13 mouse cellular contexts compared by ENCODE assay signal in the genomic region with DNA sequence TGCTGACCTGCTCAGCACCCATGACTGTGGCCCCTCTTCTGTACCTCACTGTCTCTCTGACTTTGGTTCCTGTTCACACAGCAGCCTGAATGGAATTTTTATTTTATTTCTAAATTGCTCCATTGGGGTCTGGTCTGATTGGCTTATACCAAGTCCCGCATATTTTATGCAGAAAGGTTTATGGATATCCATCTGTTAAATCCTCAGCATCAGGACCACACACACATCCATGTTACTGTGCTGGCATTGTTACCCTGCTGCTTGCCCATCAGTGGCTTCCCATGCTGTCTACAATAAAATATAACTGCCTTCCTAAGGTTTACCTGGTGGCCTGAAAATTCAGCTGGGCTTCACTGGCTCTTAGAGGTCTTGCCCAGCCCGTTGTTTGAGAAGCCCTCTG.
"Had no signal": no experiment of that assay in that cellular context is flagged by ENCODE, and none has a peak within 500 bp of the region (broad histone marks: within the 10 kb centered on the region; RNA-seq: fewer than 3 reads in every experiment).

No protein-coding gene starts in this region.

- H3K27ac ChIP-seq: kidney, embryonic 15.5 days; liver, embryonic 13.5 days had no signal

- H3K36me3 ChIP-seq: kidney, embryonic 15.5 days; liver, embryonic 13.5 days had no signal

- H3K9ac ChIP-seq: kidney, embryonic 15.5 days; liver, embryonic 13.5 days had no signal

- H3K27me3 ChIP-seq: liver, embryonic 13.5 days had no signal

- H3K9me3 ChIP-seq: kidney, embryonic 15.5 days; liver, embryonic 13.5 days had no signal

- H3K4me2 ChIP-seq: kidney, embryonic 15.5 days; liver, embryonic 13.5 days; midbrain, embryonic 11.5 days had no signal

- DNase-seq: kidney, adult 2 months; kidney, postnatal 14 days; kidney, postnatal 4 days; liver, embryonic 13.5 days; lung, adult 2 months; lung, postnatal 14 days; lung, postnatal 4 days; thymus, adult 18-20 months; thymus, postnatal 36 days had no signal

- ATAC-seq: midbrain, embryonic 16.5 days had no signal

- H3K4me1 ChIP-seq: liver, embryonic 13.5 days had no signal

- H3K4me3 ChIP-seq: kidney, embryonic 15.5 days; liver, embryonic 13.5 days; myocyte had no signal
